Mouse (Mus musculus): Measurements from ENCODE around the gene Inpp4a.

DNA sequence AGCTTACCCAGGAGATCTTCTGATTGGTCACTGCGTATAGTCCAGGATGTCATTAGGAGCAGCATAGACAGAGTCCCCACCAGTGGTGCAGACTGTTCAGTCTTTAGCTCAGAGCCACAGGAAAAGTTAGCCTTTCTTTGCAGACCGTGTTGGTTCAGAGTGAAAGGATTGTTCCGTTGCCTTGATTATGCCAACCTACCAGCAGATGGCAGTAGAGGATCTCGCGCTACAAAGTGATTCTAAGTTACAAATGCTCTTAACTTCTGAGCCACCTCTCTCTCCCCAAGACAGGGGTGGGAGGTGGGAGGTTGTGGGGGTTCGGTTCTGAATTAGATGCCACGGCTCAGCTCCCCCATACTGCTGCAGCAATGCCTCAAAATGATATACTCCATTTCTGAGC, 27.2 kb upstream of the Inpp4a start:
- TF ChIP-seq CTCF (IDR thresholded peaks at IDR 0.05; ENCODE audit: extremely low read depth, insufficient read depth, low read length) = peak; percentile 93
- TF ChIP-seq POLR2A (IDR thresholded peaks at IDR 0.05; ENCODE audit: extremely low read depth, insufficient read depth, low read length) = no peak
